Mouse (Mus musculus) liver, embryonic 12.5 days (tissue): ENCODE results near the gene Fus. TPM values are rescaled to one million over a fixed set of nuclear protein-coding genes. Genes with fewer than 3 reads are reported as not detected.
A peak's percentile ranks its signal among the peaks of the same experiment; 100 is the strongest.

Experiments
- ATAC-seq: fragments of 200-750 bp; cut with Nextera tagmentation; 2 replicates; pipeline ENCODE4 v1.8.0; 2017; ENCODE audit warnings: moderate number of reproducible peaks, mild to moderate bottlenecking, moderate library complexity
- H3K27ac ChIP-seq: fragments of 300-500 bp; sonication (generic); 2 replicates; pipeline ENCODE4 v1.5.1; 2016; ENCODE audit warnings: mild to moderate bottlenecking
- H3K27me3 ChIP-seq: fragments of 300-500 bp; sonication (generic); replicated peaks from 2 replicates; pipeline ENCODE4 v1.6.1; 2016; ENCODE audit warnings: mild to moderate bottlenecking, moderate library complexity
- H3K36me3 ChIP-seq: fragments of 300-500 bp; sonication (generic); 2 replicates; pipeline ENCODE4 v1.6.1; 2016; ENCODE audit warnings: mild to moderate bottlenecking, moderate library complexity
- H3K4me1 ChIP-seq: fragments of 300-500 bp; sonication (generic); 2 replicates; pipeline ENCODE4 v1.6.1; 2016
- H3K4me2 ChIP-seq: fragments of 300-500 bp; sonication (generic); 2 replicates; pipeline ENCODE4 v1.6.1; 2016; ENCODE audit warnings: mild to moderate bottlenecking, moderate library complexity
- H3K4me3 ChIP-seq: fragments of 300-500 bp; sonication (generic); 2 replicates; pipeline ENCODE4 v1.5.1; 2016; ENCODE audit warnings: mild to moderate bottlenecking, moderate library complexity
- H3K9ac ChIP-seq: fragments of 300-500 bp; sonication (generic); 2 replicates; pipeline ENCODE4 v1.6.1; 2016; ENCODE audit warnings: mild to moderate bottlenecking, moderate library complexity
- H3K9me3 ChIP-seq: fragments of 300-500 bp; sonication (generic); replicated peaks from 2 replicates; pipeline ENCODE4 v1.6.1; 2016; ENCODE audit warnings: mild to moderate bottlenecking, moderate library complexity
- WGBS: fragments of 180-500 bp; shearing (Covaris S2); methylation state at CpG from one replicate; pipeline ENCODE4 v1.1.7; 2016; ENCODE audit not compliant: insufficient replicate concordance; 5-methylcytosine and 5-hydroxymethylcytosine counted together
- polyA plus RNA-seq: library from polyadenylated mRNA; unstranded; fragments of >200 nt; fragmentation: Nextera tagmentation; extraction: Ambion mirVana; gene quantifications from 2 replicates; pipeline ENCODE4 v1.2.1, GENCODE M21; 2016

The Fus gene
- polyA plus RNA-seq, 1 experiment from 2014 or later: 217 TPM

DNA sequence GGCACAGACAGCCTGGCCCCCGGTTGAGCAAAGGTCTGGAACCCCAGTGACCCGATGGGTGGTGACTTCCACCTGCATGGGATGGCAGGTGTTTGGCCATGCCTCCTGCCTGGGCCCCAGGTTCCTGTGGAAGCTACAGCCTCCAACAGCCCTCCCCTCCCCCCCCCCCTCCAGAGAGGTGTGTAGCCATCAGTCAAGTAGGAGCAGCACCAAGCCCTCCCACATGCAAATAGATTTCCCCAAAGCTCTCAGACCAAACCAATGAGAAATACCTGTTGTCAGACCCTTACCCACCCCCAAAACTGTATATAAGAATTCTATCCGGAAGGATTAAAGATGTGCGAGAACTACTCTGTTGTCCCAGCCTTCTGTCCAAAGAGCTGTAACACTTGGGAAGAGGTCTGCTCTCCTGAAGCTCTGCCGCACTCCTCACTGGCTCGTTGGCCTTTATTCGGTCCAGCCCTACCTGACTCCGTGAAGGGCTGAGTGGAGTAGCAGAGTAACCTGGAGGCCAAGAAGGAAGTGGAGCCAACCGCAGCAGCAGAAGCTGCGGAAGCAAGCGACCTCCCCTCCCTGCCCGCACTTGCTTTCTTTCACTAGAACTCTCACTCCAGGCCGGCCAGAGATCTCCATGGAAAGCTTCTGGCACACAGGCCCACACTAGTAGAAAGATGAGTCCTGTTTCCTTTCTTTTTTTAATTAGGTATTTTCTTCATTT, 14.2 kb upstream of the Fus start:
- H3K9me3 ChIP-seq: no peaks in the 10 kb centered on the region
- H3K27me3 ChIP-seq: peaks cover 10% of the 10 kb centered on the region
- 23% methylated on average over 13 of the region's 13 CpGs for WGBS
- H3K4me2 ChIP-seq: no peak overlapping the region
- H3K36me3 ChIP-seq: no peaks in the 10 kb centered on the region
- H3K9ac ChIP-seq: no peak overlapping the region
- ATAC-seq: no peak
- no peaks in the 10 kb centered on the region for H3K4me1 ChIP-seq
- H3K4me3 ChIP-seq: no peak overlapping the region
- no peak overlapping the region for H3K27ac ChIP-seq

- Histone ChIP-seq H3K4me1 (no peaks in the 10 kb centered on the region), H3K9me3 (no peaks in the 10 kb centered on the region), H3K4me2 (no peak overlapping the region)
Observed at GRCm38 (mm10) chr7:127959364-127959763, 7.9 kb upstream of the Fus start.

GRCm38 (mm10) chr7:127966371-127966918, 812 bp upstream of the Fus start:
- peak overlapping the region; percentile 81 for H3K4me2 ChIP-seq
- H3K27me3 ChIP-seq: no peaks in the 10 kb centered on the region
- no peaks in the 10 kb centered on the region for H3K9me3 ChIP-seq
- peak overlapping the region; percentile 92 for H3K9ac ChIP-seq
- H3K36me3 ChIP-seq: peaks cover 26% of the 10 kb centered on the region
- 24% methylated on average over 10 of the region's 10 CpGs for WGBS
- peaks cover 33% of the 10 kb centered on the region for H3K4me1 ChIP-seq
- peak overlapping the region; percentile 85 for H3K4me3 ChIP-seq
- H3K27ac ChIP-seq: peak overlapping the region; percentile 93
- ATAC-seq: peak; percentile 4; the same call in 1 of the 2 replicates

More at GRCm38 (mm10) chr7:127959364-127959763, 7.9 kb upstream of the Fus start:
- H3K27ac ChIP-seq: no peak overlapping the region
- 50% methylated on average over 5 of the region's 5 CpGs for WGBS
- no peak overlapping the region for H3K9ac ChIP-seq
- ATAC-seq: no peak
- H3K27me3 ChIP-seq: no peaks in the 10 kb centered on the region
- H3K36me3 ChIP-seq: no peaks in the 10 kb centered on the region
- H3K4me3 ChIP-seq: no peak overlapping the region

GRCm38 (mm10) chr7:127967922-127968828, 918 bp downstream of the Fus start:
- Histone ChIP-seq H3K4me2 (peak overlapping the region; percentile 81), H3K27me3 (no peaks in the 10 kb centered on the region), H3K36me3 (peaks cover 43% of the 10 kb centered on the region), H3K4me3 (peak overlapping the region; percentile 85), H3K9me3 (no peaks in the 10 kb centered on the region), H3K27ac (peak overlapping the region; percentile 93), H3K9ac (peak overlapping the region; percentile 92), H3K4me1 (peaks cover 37% of the 10 kb centered on the region)
- WGBS: 1% methylated on average over 41 of the region's 42 CpGs
- ATAC-seq: peak; percentile 36; the same call in 1 of the 2 replicates

- Histone ChIP-seq H3K9ac (no peak overlapping the region), H3K27me3 (no peaks in the 10 kb centered on the region), H3K9me3 (no peaks in the 10 kb centered on the region), H3K4me2 (no peak overlapping the region), H3K36me3 (peaks cover 99% of the 10 kb centered on the region), H3K4me1 (peaks cover 22% of the 10 kb centered on the region), H3K27ac (no peak overlapping the region), H3K4me3 (no peak overlapping the region)
- no peak for ATAC-seq
- WGBS: 88% methylated on average over 2 of the region's 2 CpGs
Observed at GRCm38 (mm10) chr7:127974413-127974930, 7.2 kb downstream of the Fus start.

GRCm38 (mm10) chr7:127978856-127979255, 11.6 kb downstream of the Fus start:
- Histone ChIP-seq H3K27me3 (no peaks in the 10 kb centered on the region), H3K27ac (no peak overlapping the region), H3K36me3 (peaks cover 99% of the 10 kb centered on the region), H3K4me2 (no peak overlapping the region), H3K9me3 (no peaks in the 10 kb centered on the region), H3K9ac (no peak overlapping the region), H3K4me1 (0 out of 2 replicates have a peak, but pooled peaks cover 4% of the 10 kb centered on the region), H3K4me3 (no peak overlapping the region)
- WGBS: 92% methylated on average over 2 of the region's 2 CpGs
- no peak for ATAC-seq

GRCm38 (mm10) chr7:127980606-127981005, 13.3 kb downstream of the Fus start:
- no peak for ATAC-seq
- 82% methylated on average over 3 of the region's 3 CpGs for WGBS

DNA sequence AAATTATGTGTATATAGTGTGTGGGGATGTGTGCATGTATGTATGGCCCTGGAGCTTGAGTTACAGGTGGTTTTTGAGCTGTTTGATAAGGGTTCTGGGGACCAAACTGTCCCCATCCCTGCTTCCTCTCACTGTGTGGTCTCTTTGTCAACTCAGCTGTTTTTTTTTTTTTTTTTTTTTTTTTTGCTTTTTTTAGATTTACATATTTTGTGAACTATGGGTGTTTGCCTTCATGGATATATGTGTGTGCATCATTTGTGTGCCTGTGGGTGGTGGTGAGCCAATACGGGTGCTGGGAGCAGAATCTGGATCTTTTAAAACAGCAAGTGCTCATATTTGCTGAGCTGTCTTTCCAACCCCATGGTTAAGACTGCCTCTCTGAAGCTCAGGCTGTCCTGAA, 21.6 kb downstream of the Fus start:
- H3K27ac ChIP-seq: no peak overlapping the region

More at GRCm38 (mm10) chr7:127980606-127981005, 13.3 kb downstream of the Fus start:
- no peak overlapping the region for H3K27ac ChIP-seq
- H3K9ac ChIP-seq: no peak overlapping the region
- H3K27me3 ChIP-seq: no peaks in the 10 kb centered on the region
- H3K36me3 ChIP-seq: peaks cover 99% of the 10 kb centered on the region
- H3K9me3 ChIP-seq: no peaks in the 10 kb centered on the region
- H3K4me3 ChIP-seq: no peak overlapping the region
- H3K4me1 ChIP-seq: no peaks in the 10 kb centered on the region
- H3K4me2 ChIP-seq: no peak overlapping the region

DNA sequence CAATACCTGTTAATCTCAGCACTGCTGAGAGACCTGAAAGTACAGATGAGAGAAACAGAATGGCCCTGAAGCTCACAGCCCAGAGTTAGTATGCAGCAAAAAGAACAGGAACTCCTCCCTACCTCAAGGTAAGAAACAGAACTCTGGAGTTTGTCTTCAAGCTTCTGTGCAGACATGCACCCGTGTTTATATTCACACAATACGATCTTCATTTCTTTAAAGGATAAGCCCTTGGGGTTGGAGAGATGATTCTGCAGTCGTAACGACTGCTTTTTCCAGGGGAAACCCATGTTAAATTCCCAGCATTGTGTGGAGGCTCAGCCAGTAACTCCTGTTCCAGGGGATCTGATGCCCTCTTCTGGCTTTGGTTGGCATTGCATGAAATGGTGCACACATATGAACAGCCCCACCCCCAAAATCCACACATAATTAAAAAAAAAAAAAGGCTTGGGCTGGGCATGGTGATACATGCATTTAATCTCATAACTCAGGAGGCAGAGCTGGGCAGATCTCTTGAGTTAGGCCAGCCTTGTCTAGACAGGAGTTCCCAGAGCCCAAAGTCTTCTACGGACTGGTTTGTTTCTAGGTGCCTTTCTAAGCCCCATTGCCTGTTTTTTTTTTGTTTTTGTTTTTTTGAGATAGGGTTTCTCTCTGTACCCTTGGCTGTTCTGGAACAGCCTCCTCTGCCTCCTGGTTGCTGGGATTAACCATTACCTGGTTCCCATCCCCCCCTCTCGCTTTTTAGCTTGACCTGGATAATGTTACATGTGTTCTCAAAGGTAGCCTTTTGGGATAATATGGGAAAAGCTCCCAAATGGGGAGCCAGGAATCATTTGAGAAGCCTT, 24.6 kb downstream of the Fus start:
- peak overlapping the region; percentile 82 for H3K4me2 ChIP-seq
- H3K4me3 ChIP-seq: 0 out of 2 replicates have a peak overlapping the region, but pooled peaks have one; percentile 57
- H3K9ac ChIP-seq: no peak overlapping the region
- no peaks in the 10 kb centered on the region for H3K9me3 ChIP-seq
- WGBS: 41% methylated on average over 6 of the region's 6 CpGs
- ATAC-seq: peak; percentile 45; the same call in 1 of the 2 replicates
- no peaks in the 10 kb centered on the region for H3K27me3 ChIP-seq
- peaks cover 45% of the 10 kb centered on the region for H3K36me3 ChIP-seq
- peaks cover 37% of the 10 kb centered on the region for H3K4me1 ChIP-seq
- 0 out of 2 replicates have a peak overlapping the region, but pooled peaks have one; percentile 58 for H3K27ac ChIP-seq

More for the DNA sequence above, 21.6 kb downstream of the Fus start:
- Histone ChIP-seq H3K4me2 (no peak overlapping the region), H3K9me3 (no peaks in the 10 kb centered on the region), H3K4me3 (no peak overlapping the region), H3K9ac (no peak overlapping the region), H3K27me3 (no peaks in the 10 kb centered on the region), H3K4me1 (peaks cover 33% of the 10 kb centered on the region), H3K36me3 (peaks cover 75% of the 10 kb centered on the region)
- WGBS: 80% methylated on average over 1 of the region's 1 CpGs
- no peak for ATAC-seq

DNA sequence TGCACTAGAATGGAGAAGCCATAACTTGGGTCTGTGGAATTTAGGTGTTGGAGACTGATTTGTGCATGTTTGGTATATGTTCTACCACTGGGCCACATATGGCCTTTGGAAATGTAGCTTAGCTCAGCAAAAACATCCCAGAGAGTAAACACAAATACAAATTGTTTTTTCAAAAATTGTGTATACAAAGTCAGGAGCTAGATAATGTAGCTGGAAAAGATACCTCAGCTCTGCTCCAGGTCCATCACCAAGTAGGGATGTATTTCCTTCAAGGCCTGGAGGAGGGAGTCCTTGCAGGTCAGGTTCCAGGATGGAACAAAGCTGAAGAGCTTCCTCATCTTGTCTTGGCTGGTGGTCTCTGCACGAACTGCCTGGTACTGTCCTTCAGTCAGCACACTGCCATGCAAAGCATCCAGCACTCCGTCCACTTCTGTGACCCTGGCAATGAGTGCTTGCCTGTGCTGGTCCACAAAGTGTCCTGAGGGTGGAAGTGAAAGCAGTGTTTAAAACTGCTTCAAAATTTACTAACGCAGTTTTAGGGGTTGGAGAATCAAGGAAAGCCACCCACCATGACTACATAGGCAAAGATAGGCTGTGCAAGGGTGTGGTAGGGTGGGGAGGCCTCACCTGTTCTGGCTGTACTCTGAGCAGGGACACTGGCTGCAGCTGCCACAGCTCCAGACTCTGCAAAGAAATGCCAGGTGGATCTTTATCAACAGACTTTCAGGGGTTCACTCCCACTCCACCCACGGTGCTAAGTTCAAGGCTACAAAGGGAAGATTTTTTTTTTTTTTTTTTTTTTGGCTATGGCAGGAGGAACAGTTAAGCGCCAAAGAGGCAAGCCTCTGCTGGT, 25.5 kb downstream of the Fus start:
- WGBS: 23% methylated on average over 5 of the region's 5 CpGs
- Histone ChIP-seq H3K36me3 (peaks cover 37% of the 10 kb centered on the region), H3K9me3 (no peaks in the 10 kb centered on the region), H3K9ac (peak overlapping the region; percentile 65), H3K4me1 (peaks cover 37% of the 10 kb centered on the region), H3K27me3 (no peaks in the 10 kb centered on the region), H3K4me2 (peak overlapping the region; percentile 82), H3K4me3 (peak overlapping the region; percentile 57), H3K27ac (peak overlapping the region; percentile 58)
- ATAC-seq: peak; percentile 64
